Mouse (Mus musculus): ENCODE data around the gene Gm37240.

DNA sequence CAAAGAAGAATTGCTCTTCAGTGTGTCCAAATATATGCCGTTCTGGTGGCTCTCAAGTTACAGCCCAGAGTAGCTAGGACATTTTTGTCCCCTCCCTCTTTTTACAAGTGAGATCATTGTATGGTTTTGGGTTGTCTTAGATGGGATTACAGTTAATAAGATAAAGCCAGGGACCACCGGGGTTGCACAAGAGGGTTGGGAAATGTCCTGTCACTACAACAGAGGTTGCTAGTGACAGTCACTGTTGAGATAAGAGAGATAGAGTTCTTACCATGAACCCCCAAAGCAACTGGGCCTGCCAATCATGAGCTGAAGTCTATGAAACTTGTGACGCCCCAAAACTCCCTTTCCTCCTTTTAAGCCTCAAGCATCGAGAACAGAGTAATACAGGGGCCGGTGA, 769.6 kb downstream of the Gm37240 start:
- no peak for TF ChIP-seq POLR2A (IDR thresholded peaks at IDR 0.05; ENCODE audit: borderline replicate concordance, extremely low read depth, insufficient read depth, insufficient read length, poor library complexity, severe bottlenecking)
- no peak for TF ChIP-seq CTCF (IDR thresholded peaks at IDR 0.05; ENCODE audit: borderline replicate concordance, extremely low read depth, insufficient read depth, insufficient read length)
